Mouse (Mus musculus) left cerebral cortex, adult 18-20 months (tissue): Measurements from ENCODE around the gene Lrrc8d. TPM values are rescaled to one million over a fixed set of nuclear protein-coding genes. Genes with fewer than 3 reads are reported as not detected.

Experiments used
- DNase-seq, 2 experiments: peaks; one replicate each; pipeline ENCODE4 v3.0.0; 2021 to 2022; ENCODE audit warnings: low spot score in 2 of 2, mixed read lengths in 1 of 2
- total RNA-seq, 2 experiments: library from RNA; stranded (reverse); gene quantifications; 2 replicates each; pipeline ENCODE4 v1.2.3; 2021

Lrrc8d gene
- total RNA-seq, 2 experiments from 2014 or later = 32.7 to 35.0 TPM

DNA sequence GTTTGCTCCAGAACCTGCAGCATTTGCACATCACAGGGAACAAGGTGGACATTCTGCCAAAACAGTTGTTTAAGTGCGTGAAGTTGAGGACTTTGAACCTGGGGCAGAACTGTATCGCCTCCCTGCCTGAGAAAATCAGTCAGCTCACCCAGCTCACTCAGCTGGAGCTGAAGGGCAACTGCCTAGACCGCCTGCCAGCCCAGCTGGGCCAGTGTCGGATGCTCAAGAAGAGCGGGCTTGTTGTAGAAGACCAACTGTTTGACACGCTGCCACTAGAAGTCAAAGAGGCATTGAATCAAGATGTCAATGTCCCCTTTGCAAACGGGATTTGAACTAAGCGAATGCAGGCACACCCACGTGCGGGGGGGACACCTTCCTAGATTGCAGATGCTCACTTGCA, 114.2 kb downstream of the Lrrc8d start:
- no peak for DNase-seq

DNA sequence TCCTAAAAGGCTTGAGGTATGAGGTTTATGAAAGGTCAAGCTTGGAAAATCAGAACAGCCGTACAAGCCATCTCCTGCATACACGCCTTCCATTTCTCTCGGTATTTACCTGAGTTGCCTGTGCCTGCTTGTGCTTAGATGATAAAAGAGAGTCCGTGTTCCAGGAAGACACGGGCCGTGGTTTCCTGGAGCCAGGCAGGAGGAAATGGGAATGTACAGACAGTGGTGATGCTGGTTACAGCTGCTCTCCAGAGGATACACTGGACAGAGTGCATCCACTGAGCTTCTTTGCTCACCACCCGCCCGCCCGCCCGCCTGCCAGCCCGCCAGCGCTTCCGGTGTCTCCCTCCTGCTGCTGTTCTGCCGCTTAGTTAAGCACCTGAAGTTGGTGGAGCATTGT, 116.3 kb downstream of the Lrrc8d start:
- DNase-seq = no peak

DNA sequence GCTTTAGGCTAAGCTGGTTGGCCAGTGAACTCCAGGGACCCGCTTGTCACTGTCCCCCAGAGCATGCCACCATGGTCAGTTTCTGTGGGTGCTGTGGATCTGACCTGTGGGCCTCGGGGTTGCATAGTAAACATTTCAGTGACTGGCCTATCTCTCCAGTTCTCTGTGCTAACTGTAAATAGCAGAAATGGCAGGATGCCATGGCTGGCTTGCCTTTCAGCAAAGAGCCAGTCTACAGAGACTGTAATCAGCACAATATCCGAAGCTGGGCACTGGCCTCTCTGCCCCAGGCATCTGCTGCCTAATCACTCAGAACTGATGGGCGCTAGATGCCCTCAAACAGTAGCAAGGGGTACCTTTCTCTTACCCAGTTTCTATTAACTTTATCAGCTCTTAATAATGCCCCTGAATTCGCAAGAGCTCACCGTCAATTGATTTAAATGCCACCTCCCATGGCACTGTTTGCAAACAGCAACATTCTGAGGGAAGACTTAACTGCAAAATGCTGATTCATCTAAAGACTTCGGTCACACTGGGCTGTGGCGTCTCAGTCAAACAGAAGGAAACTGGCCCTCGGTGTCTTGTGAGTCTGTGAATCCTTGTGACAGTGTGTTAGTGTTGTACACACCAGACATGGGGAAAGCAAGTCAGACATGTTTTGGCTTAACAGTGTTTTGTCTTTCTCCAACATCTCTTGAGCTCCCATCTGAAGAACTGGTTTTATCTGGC, 117.6 kb downstream of the Lrrc8d start:
- DNase-seq = no peak

DNA sequence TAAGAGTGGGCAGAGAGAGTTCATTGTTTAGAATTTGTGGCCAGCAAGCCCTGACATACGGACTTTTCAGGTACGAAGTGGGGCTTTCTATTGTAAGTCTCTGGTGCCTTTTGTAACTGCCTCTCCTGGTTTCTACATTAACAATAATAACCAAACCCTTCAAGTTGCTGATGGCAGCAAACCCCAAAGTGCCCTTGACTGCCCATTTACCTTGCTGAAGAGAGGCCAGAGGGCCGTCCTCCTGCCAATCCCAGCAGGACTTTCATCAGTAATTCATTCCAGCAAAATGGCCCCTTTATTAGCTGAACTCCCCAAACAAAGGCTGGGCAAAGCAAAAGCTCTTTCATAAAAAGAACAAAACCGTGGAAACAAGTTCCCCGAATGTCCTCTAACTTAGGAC, 118.6 kb downstream of the Lrrc8d start:
- DNase-seq = no peak

DNA sequence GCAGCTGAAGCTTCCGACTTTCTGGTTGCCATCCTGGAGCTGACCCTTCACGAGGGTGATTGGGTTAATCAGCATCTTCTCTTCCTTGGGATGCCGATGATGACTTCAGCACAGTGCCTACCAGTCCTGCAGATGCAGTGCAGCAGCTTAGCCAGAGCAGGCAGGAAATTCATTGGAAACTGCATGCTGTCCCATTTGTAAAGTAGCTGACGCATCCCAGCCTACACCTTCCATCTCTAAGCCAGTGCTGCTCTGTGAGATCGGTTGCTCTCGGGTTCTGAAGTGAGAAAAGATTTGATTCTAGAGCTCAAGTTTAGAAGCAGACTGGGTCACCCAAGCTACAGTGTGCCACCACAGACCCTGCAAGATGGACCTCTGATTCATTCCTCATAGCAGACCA, 121.6 kb downstream of the Lrrc8d start:
- no peak for DNase-seq

DNA sequence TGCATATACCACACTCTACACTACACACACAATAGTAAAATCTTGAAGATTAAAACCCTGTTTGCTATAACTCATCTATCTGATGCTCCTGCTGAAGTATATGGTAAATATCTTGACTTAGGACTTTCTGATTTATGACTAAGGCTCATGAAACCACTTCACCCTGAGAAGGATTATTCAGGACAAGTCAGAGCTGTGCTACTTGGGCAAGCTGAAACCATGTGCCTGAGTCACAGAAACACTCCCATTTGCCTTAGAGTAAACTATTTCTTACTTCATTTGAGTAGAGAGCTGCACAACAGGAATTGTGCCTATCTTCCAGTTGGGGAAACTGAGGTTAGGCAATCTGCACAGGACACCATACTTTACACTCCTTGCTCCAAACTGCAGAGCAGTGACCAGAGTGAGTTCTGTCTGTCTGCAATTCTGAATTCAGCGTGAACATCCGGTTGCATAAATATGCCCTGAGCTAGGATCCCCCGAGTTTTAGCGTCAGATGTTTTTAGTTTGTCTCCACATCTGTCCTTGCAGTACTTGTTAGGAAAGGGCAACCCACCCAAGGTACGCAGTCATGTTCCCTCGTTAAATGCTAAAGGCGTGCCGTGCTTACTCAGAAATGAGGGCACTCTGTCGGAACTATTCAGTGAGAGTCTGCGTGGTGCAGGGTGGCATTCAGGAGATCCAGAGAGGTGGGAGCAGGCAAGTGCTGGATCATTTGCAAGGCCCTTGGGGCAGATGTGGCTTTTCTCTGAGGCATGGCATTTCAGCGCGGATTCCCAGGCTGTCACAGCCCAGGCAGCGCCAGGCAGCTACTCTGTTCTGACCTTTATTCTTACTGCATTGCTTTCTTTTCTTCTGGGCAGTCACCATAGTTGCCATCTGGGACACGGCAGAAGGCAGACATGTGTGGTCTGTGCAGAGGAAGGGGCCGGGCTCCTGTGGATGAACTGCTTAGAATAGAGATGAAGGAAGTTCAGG, 123.0 kb downstream of the Lrrc8d start:
- DNase-seq = no peak

DNA sequence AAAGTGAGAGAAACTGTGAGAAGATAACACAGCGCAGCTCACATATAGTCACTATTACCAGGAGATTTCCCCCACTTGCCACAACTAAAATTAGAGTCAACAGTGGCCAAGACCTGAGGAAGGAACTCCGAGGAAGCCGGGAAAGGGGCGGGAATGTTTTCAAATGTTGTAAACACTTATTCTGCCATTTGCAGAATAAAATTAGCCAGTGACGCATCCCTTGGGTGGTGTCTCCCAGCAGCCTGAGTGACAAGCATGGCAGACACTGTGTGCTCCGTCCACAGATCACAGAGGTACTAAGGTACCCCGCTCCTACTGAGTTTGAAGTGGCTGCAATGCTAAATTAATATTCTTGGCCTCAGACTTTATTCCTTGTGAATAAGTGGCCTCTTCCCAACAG, 124.5 kb downstream of the Lrrc8d start:
- DNase-seq = no peak

DNA sequence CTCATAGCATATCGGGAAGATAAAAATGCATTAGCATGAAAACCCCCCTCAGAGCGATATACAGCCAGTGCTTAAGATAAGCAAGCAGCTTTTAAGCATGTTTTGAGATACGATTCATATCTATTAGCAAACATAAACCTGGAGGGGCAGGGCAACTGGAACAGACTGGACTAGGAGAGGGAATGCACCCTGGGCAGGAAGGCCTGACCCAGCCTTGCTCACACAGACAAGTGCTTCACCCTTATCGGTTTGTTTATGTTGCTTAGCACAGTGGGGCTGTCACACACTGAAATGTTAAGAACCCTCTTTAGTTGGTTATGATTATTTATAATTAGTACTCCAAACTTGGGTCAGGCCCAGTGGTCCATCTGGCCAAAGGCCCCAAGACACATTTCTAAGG, 125.1 kb downstream of the Lrrc8d start:
- no peak for DNase-seq

DNA sequence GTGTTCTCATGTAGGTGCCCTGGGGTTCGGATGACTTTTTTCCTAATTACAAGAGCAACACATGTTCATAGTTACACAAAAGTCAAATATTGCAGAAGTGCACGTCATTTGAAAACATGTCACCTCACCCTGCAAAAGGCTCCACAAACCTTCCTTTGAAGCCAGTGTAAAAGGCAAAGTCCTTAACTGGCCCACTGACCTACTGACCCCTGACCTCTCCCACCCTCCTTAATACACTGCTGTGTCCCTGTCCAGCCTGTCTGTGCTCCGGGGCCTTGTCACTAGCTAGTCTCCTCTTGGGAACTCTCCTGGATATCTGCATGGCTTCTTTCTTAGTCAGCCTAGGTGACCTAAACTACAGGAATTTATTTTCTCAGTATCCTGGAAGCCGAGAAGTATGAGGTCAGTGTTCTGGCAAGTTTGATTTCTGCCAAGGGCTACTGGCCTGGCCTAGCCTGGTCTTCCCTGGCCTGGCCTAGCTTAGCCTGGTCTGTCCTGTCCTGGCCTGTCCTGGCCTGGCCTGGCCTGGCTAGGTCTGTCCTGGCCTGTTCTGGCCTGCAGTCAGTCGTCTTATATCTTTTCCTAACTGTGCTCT, 127.2 kb downstream of the Lrrc8d start:
- DNase-seq = no peak

DNA sequence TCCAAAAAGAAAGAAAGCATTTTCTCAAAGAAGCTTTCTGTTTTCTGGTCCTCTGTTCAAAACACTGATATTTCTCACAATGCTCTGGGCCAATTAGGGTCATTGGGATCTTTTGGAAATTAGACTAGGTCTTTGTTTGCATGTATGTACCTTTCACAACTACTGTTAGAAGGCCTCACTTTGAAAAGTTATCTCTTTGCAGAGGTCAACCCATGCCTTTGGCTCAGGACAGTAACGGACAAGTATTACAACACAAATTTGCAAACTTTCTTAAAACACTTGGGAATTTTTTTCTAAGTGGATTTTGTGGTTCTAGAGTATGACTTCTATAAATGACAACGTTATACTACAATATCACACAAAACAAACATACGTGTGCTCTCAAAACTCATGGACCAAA, 128.3 kb downstream of the Lrrc8d start:
- no peak for DNase-seq

DNA sequence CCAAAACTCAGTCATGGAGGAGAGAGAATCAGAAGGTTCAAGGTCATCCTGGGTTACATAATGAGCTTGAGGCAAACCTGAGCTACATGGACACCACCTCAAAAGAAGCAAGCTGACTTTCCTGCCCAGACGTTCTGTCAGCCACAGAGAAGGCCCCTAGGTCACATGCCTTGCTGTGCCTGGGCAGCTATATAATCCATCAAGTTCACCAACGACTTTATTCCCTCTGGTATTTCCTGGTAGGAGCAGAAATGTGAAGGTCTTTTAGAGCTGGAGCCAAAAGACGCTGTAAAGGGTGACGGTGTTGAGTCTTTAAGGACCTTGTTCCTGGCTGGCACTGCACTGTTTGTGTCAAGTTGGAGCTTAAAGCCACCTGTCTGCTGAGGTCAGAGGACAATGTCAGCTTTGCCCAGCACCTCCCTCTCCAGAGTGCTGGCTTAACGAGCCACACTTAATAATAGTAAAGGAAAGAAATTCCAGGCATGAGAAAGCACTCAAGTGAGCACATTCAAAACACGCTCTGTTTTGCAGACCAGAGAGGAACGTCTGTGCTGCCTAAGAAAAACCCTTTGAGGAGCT, 129.3 kb downstream of the Lrrc8d start:
- DNase-seq = no peak

DNA sequence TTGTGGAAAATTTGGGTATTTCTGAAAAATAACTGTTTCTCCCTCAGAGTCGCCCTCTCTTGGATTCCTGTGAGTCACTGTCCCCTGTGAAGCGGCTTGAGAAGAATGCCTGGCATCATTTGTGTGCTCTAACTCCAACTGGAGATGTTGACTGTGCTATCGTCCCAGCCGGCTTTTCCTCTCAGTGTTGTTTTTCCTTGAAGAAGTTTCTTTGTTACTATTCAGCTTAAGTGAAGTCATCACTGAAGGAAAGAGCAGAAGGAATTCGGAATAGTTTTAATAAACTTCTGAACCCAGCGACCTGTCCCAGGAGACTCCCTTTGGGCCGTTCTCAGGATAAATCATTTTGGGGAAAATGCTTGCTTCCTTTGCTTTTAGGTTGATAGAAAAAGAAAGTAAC, 132.4 kb downstream of the Lrrc8d start:
- DNase-seq = no peak

DNA sequence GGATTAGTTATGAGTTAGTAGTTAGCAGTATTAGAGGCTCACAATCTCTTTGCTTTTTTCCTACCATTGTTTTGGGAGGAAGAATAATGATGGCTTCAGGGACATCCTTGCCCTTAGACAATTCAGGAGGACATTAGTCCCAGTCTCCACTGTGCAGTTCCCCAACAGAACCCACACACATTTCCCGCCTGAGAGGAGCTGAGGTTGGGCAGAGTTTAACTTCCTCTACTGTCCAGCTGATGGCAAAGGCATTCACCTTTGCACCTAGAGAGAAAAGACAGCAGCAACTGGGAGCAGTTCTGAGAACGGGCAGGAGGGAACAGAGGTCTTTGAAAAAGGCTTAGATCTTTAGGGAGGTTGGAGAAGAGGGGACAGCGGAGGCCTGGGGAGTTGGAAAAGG, 134.2 kb downstream of the Lrrc8d start:
- no peak for DNase-seq

DNA sequence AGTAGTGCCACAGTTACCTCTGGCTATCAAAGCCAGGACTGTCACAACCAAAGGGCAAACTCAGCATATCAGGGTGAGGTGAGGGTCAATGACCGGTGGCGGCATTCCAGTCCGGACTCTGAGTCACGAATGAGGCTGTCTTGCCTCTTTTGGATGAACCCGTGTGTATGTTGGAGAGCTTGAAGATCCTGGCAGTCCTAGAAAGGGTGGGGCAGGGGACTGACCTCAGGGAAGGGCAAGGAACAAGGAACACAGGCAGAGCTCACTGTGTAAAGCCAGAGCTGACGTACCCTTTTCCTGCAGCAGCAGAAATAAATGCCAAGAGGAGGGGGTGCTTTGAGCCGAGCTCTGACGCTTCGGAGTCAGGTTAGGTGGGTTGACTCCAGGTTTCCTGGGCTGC, 136.2 kb downstream of the Lrrc8d start:
- DNase-seq = no peak

DNA sequence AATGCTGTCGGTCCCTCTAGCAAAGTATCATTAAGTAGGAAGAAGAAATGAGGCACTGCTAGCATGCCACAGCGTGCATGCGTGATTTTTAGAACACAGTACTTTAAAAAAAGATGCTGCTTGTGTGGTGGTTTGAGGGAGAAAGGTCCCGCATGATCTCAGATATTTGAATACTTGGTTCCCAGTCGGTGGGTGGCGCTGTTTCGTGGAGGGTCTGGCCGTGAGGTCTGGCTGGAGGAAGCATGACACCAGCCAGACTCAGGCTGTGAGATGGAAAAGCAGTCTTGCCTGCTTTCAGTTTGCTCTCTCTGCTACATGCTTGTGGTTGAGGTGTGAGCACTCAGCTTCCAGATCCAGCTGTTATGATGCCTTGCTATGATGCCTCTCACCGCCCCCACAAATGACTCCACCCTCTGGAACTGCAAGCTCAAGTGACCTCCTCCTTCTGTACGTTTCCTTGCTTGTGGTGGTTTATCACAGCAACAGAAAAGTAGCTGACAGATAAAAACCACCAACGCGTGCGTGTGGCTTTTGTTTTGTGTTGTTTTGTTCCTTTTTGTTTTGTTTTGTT, 140.1 kb downstream of the Lrrc8d start:
- DNase-seq = no peak

DNA sequence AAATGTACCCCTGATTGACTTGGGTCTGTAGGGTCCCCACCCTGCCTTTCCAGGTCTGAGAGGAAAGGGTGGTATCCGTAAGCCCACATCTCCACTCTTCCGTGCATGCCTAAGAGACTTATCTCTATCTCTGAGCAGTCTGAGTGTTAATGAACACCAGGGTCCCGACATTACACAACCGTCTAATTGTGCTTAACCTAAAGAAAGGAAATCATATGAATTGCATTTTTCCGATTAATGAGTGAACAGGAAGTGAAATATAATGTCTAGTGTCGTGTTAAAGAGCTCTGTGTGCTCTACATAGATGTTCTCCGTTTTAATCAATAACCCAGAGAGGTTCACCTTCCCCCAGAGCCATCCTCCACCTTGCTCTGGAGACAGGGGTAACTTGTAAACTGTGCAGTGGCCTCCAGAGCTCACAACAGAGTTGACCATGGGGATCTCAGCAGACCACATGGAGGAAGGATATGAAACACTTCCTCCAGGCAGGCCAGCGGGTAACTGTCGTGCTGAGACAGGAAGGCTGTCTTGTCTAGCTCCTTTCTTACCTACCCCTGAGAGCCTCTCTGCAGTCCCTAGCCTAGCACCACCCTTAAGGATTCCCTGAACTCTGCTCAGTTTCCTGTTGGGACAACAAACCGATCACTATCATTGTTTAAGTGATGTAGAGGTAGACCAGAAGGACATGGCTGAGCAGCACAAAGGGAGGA, 144.4 kb downstream of the Lrrc8d start:
- no peak for DNase-seq

DNA sequence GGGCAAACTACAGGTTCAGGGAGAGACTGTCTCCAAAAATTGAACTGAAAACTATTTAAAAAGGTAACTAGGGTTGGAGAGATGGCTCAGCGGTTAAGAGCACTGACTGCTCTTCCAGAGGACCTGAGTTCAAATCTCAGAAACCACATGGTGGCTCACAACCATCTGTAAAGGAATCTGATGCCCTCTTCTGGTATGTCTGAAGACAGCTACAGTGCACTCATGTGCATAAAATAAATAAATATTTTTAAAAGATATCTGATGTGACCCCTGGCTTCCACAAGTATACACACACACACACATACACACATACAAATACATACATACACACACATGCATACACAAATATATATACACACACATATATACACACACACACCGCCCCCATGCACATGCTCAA, 145.3 kb downstream of the Lrrc8d start:
- DNase-seq = no peak

DNA sequence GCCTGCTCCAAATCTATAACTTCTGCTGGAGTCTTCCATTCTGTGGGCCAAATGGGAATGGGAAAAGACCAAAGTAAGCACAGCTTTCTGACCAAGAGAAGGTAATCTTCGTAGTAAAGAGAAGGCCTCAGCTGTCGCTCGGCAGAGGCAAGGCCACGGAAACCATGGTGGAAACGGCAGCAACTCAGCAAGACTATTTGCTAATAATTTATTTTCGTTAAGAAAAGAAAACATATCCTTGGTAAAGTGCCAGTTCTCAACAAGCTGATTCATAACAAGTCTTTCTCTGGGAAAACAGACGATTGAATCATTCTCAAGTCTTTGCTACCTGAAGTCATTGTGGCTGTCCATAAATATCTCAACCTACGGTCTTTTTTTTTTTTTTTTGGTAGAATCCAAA, 148.0 kb downstream of the Lrrc8d start:
- DNase-seq = no peak

DNA sequence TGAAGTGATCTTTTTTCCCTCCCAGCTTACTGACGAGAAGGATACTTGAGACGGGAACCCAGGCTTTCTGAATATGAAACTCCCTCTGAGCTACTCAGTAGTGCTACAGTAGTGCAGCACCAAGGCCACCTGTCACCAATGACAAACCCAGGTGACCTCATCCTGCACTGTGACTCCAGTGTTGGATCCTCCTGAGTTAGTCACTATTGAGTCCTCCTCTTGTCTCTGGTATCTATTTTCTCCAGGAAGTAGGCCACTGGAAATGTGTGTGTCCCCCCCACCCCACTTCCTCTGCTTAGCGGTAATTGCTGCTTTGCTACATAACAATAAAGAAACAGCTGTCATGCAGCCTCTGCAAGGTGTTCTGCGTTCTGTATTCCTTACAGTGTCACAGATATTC, 149.5 kb downstream of the Lrrc8d start:
- no peak for DNase-seq

DNA sequence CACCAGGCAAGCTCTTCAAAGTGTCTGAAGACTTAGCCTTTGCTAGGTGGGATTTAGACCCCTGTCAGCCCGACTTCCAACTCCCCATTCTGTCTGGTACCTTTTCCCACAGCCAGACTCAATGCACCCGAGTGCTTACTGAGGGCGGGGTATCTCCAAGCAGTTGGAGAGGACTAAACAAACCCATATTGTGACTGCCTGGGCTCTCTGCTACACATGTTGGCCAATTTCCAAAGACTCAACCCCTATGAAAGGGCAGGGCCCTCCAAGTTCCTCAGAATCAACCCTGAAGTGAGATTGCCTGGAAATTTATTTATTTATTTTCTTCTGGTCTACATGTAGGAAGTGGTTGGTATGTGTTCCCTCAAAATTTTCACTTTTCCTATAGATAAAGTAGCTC, 149.9 kb downstream of the Lrrc8d start:
- DNase-seq = no peak

DNA sequence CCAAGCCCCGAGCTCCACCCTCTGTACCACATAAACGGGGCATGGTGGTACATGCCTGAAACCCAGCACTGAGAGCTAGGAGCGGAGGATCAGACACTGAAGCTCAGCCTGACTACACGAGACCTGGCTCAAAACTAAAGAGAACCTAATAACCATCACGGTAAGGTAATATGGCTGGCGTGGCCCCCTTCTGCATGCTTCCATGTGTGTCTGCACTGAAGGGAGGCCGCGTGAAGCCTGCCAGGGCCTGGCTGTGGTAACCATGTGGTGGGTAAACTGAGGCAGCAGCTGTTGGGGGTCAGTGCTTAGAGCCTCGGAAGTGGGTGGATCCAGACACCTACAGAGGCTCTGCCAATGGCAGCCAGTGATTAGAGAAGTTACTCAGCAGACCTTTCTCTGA, 153.5 kb downstream of the Lrrc8d start:
- no peak for DNase-seq
